Mouse (Mus musculus): ENCODE measurements around the gene Auts2.

- no peak for TF ChIP-seq CTCF (IDR thresholded peaks at IDR 0.05; ENCODE audit: borderline replicate concordance, insufficient read depth, low read depth, low read length)
- no peak for TF ChIP-seq POLR2A (IDR thresholded peaks at IDR 0.05; ENCODE audit: borderline replicate concordance, insufficient read depth, low read length)
Measured at GRCm38 (mm10) chr5:132092721-132093120, 450.4 kb downstream of the Auts2 start.

Data from cerebellum, adult 2 months (tissue).